Mouse (Mus musculus): ENCODE measurements around the gene Ppp2r3a. TPM values are rescaled to one million over a fixed set of nuclear protein-coding genes. Genes with fewer than 3 reads are reported as not detected.

Gene Ppp2r3a
- polyA plus RNA-seq, 1 experiment from 2014 or later = 15.9 TPM

- Histone ChIP-seq H3K27ac (no peak overlapping the region), H3K36me3 (ENCODE audit: poor library complexity, severe bottlenecking) (peaks cover 9% of the 10 kb centered on the region), H3K4me3 (no peak overlapping the region), H3K9me3 (replicated peaks) (no peaks in the 10 kb centered on the region), H3K4me2 (no peak overlapping the region), H3K27me3 (no peaks in the 10 kb centered on the region), H3K4me1 (no peaks in the 10 kb centered on the region), H3K9ac (no peak overlapping the region)
- 92% methylated on average over 8 of the region's 8 CpGs for WGBS
- ATAC-seq = no peak
Measured at GRCm38 (mm10) chr9:101114182-101114884, 137.3 kb downstream of the Ppp2r3a start.

DNA sequence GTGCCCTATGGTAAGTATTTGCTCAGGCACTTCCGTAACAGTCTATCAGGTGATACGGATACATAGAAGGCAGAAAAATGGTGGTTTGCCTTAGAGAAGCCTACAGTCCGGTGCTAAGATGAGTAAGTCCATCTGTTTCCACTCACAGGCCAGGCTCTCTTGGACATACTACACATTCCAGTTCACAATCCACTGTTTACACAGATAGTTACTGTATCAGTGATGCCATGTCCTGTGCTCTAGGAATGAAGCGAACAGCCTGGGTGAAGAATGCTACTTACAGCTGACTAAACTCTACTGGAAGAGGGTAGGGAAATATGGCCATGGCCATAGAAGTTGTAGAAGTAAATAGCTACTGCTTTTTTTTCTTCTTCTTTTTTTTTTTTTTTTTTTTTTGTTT is 138.3 kb downstream of the Ppp2r3a start:
- Histone ChIP-seq H3K27me3 (no peaks in the 10 kb centered on the region), H3K4me3 (no peak overlapping the region), H3K4me2 (no peak overlapping the region), H3K36me3 (ENCODE audit: poor library complexity, severe bottlenecking) (peaks cover 9% of the 10 kb centered on the region), H3K27ac (no peak overlapping the region), H3K4me1 (no peaks in the 10 kb centered on the region), H3K9me3 (replicated peaks) (no peaks in the 10 kb centered on the region), H3K9ac (no peak overlapping the region)
- 93% methylated on average over 4 of the region's 4 CpGs for WGBS
- no peak for ATAC-seq

GRCm38 (mm10) chr9:101110013-101110412 is 141.6 kb downstream of the Ppp2r3a start:
- no peaks in the 10 kb centered on the region for H3K9me3 ChIP-seq (replicated peaks)
- H3K27ac ChIP-seq = no peak overlapping the region
- H3K4me1 ChIP-seq = no peaks in the 10 kb centered on the region
- no peak for ATAC-seq
- peaks cover 22% of the 10 kb centered on the region for H3K36me3 ChIP-seq (ENCODE audit: poor library complexity, severe bottlenecking)
- H3K27me3 ChIP-seq = no peaks in the 10 kb centered on the region
- H3K4me2 ChIP-seq = no peak overlapping the region
- no peak overlapping the region for H3K4me3 ChIP-seq
- no peak overlapping the region for H3K9ac ChIP-seq
- 57% methylated on average over 3 of the region's 3 CpGs for WGBS

- H3K27ac ChIP-seq = no peak overlapping the region
- no peaks in the 10 kb centered on the region for H3K4me1 ChIP-seq
- H3K36me3 ChIP-seq (ENCODE audit: poor library complexity, severe bottlenecking) = peaks cover 25% of the 10 kb centered on the region
- no peaks in the 10 kb centered on the region for H3K9me3 ChIP-seq (replicated peaks)
- no peak overlapping the region for H3K9ac ChIP-seq
- ATAC-seq = no peak
- WGBS = 78% methylated on average over 3 of the region's 3 CpGs
- no peak overlapping the region for H3K4me2 ChIP-seq
- H3K4me3 ChIP-seq = no peak overlapping the region
- no peaks in the 10 kb centered on the region for H3K27me3 ChIP-seq
Measured at GRCm38 (mm10) chr9:101107386-101107785, 144.2 kb downstream of the Ppp2r3a start.

DNA sequence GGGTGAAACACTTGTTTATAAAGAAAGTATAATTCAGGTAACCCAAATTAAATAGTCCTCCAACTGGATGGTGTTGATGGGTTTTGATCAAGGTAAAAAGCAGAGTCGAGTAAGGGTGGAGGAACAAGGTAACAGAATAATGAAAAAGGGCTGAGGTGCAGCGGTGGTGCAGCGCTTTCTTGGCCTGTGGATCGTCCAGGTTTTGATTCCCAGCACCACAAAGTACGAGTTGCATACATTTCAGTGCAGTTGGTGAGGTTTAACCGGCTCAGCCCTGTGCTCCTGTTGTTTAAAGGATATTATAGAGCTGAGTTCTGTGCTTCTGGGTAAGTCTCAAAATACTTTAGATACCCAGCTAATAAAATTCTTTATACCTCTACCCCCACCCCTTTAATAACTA is 145.9 kb downstream of the Ppp2r3a start:
- no peak for ATAC-seq
- Histone ChIP-seq H3K4me1 (no peaks in the 10 kb centered on the region), H3K9ac (no peak overlapping the region), H3K36me3 (ENCODE audit: poor library complexity, severe bottlenecking) (peaks cover 36% of the 10 kb centered on the region), H3K4me3 (no peak overlapping the region), H3K4me2 (no peak overlapping the region), H3K27ac (no peak overlapping the region), H3K27me3 (no peaks in the 10 kb centered on the region), H3K9me3 (replicated peaks) (no peaks in the 10 kb centered on the region)
- WGBS = 95% methylated on average over 6 of the region's 6 CpGs

DNA sequence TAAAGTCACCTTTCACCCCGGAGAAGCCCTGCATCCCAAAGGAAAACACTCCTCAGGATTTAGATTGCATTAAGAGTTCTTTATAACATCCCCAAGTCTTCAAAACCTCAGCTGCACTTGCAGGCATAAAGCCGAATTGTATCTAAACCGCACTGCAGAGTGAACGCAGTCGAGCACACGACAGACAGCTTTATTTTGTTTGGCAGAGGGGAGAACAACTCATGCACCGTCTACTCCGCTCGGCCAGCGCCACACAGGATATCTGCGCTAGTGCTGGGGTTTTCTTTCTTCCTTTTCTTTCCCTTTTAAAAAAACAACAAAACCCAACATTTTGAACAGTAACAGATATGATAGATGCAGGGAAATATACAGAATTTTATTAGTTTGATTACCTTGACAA is 146.7 kb downstream of the Ppp2r3a start:
- H3K27me3 ChIP-seq = no peaks in the 10 kb centered on the region
- no peak overlapping the region for H3K27ac ChIP-seq
- 88% methylated on average over 11 of the region's 11 CpGs for WGBS
- H3K9me3 ChIP-seq (replicated peaks) = no peaks in the 10 kb centered on the region
- H3K4me3 ChIP-seq = no peak overlapping the region
- no peaks in the 10 kb centered on the region for H3K4me1 ChIP-seq
- peaks cover 40% of the 10 kb centered on the region for H3K36me3 ChIP-seq (ENCODE audit: poor library complexity, severe bottlenecking)
- H3K4me2 ChIP-seq = no peak overlapping the region
- ATAC-seq = no peak
- no peak overlapping the region for H3K9ac ChIP-seq

GRCm38 (mm10) chr9:101102288-101102687 is 149.3 kb downstream of the Ppp2r3a start:
- 93% methylated on average over 3 of the region's 3 CpGs for WGBS
- Histone ChIP-seq H3K4me2 (no peak overlapping the region), H3K27me3 (no peaks in the 10 kb centered on the region), H3K4me1 (no peaks in the 10 kb centered on the region), H3K9ac (no peak overlapping the region), H3K9me3 (replicated peaks) (peaks cover 4% of the 10 kb centered on the region; the same call in 1 of the 2 replicates), H3K27ac (no peak overlapping the region), H3K4me3 (no peak overlapping the region), H3K36me3 (ENCODE audit: poor library complexity, severe bottlenecking) (peaks cover 40% of the 10 kb centered on the region)
- ATAC-seq = no peak

GRCm38 (mm10) chr9:101101547-101101946 is 150.0 kb downstream of the Ppp2r3a start:
- Histone ChIP-seq H3K4me1 (no peaks in the 10 kb centered on the region), H3K4me2 (no peak overlapping the region), H3K4me3 (no peak overlapping the region), H3K36me3 (ENCODE audit: poor library complexity, severe bottlenecking) (peaks cover 39% of the 10 kb centered on the region), H3K27me3 (no peaks in the 10 kb centered on the region), H3K9ac (no peak overlapping the region), H3K9me3 (replicated peaks) (peaks cover 4% of the 10 kb centered on the region; the same call in 1 of the 2 replicates), H3K27ac (no peak overlapping the region)
- no peak for ATAC-seq
- 94% methylated on average over 8 of the region's 8 CpGs for WGBS

GRCm38 (mm10) chr9:101100163-101100562 is 151.4 kb downstream of the Ppp2r3a start:
- no peak overlapping the region for H3K27ac ChIP-seq
- H3K9ac ChIP-seq = no peak overlapping the region
- WGBS = 95% methylated on average over 3 of the region's 3 CpGs
- H3K9me3 ChIP-seq (replicated peaks) = peaks cover 4% of the 10 kb centered on the region; the same call in 1 of the 2 replicates
- H3K36me3 ChIP-seq (ENCODE audit: poor library complexity, severe bottlenecking) = peaks cover 31% of the 10 kb centered on the region
- no peaks in the 10 kb centered on the region for H3K27me3 ChIP-seq
- H3K4me1 ChIP-seq = no peaks in the 10 kb centered on the region
- no peak for ATAC-seq
- H3K4me2 ChIP-seq = no peak overlapping the region
- H3K4me3 ChIP-seq = no peak overlapping the region

GRCm38 (mm10) chr9:101099445-101099844 is 152.2 kb downstream of the Ppp2r3a start:
- Histone ChIP-seq H3K9ac (no peak overlapping the region), H3K36me3 (ENCODE audit: poor library complexity, severe bottlenecking) (peaks cover 26% of the 10 kb centered on the region), H3K4me1 (no peaks in the 10 kb centered on the region), H3K4me2 (no peak overlapping the region), H3K27me3 (no peaks in the 10 kb centered on the region), H3K27ac (no peak overlapping the region), H3K4me3 (no peak overlapping the region), H3K9me3 (replicated peaks) (peaks cover 4% of the 10 kb centered on the region; the same call in 1 of the 2 replicates)
- ATAC-seq = no peak
- 88% methylated on average over 6 of the region's 6 CpGs for WGBS

- WGBS = 74% methylated on average over 1 of the region's 1 CpGs
- H3K27me3 ChIP-seq = no peaks in the 10 kb centered on the region
- no peak for ATAC-seq
- peaks cover 6% of the 10 kb centered on the region for H3K9me3 ChIP-seq (replicated peaks)
- no peak overlapping the region for H3K9ac ChIP-seq
- H3K27ac ChIP-seq = no peak overlapping the region
- no peaks in the 10 kb centered on the region for H3K4me1 ChIP-seq
- peaks cover 26% of the 10 kb centered on the region for H3K36me3 ChIP-seq (ENCODE audit: poor library complexity, severe bottlenecking)
- H3K4me3 ChIP-seq = no peak overlapping the region
- H3K4me2 ChIP-seq = no peak overlapping the region
Measured at GRCm38 (mm10) chr9:101097542-101097941, 154.1 kb downstream of the Ppp2r3a start.

DNA sequence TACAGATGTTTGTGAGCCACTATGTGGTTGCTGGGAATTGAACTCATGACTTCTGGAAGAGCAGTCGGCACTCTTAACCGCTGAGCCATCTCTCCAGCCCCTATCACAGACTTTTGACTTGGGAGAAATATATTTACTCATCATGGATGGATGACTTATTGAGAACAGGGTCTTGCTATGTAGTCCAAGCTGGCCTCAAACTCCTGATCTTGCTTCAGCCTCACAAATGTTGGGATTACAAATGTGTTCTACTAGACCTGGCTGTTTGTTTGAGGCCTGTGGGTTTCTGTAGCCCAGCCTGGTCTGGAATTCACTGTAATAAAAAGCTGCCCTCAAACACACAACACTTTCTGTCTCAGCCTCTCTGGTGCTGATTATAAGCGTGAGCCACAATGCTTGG is 155.1 kb downstream of the Ppp2r3a start:
- H3K4me3 ChIP-seq = no peak overlapping the region
- ATAC-seq = no peak
- peaks cover 10% of the 10 kb centered on the region for H3K9me3 ChIP-seq (replicated peaks)
- H3K36me3 ChIP-seq (ENCODE audit: poor library complexity, severe bottlenecking) = peaks cover 19% of the 10 kb centered on the region
- no peaks in the 10 kb centered on the region for H3K27me3 ChIP-seq
- no peak overlapping the region for H3K9ac ChIP-seq
- no peaks in the 10 kb centered on the region for H3K4me1 ChIP-seq
- WGBS = 97% methylated on average over 3 of the region's 3 CpGs
- no peak overlapping the region for H3K27ac ChIP-seq
- H3K4me2 ChIP-seq = no peak overlapping the region

DNA sequence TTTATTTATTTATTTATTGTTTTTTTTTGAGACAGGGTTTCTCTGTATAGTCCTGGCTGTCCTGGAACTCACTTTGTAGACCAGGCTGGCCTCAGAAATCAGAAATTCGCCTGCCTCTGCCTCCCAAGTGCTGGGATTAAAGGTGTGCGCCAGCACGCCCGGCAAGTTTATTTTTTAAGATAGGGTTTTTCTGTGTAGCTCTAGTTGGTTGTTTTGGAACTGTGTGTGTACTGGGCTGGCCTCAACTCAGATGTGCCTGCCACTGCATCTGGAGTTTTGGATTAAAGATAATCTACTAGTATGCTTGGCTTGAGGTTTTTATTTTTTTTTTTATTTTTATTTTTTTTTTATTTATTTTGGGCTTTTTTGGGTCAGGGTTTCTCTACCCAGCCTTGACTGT is 156.2 kb downstream of the Ppp2r3a start:
- H3K4me2 ChIP-seq = no peak overlapping the region
- no peak overlapping the region for H3K4me3 ChIP-seq
- H3K4me1 ChIP-seq = no peaks in the 10 kb centered on the region
- H3K9ac ChIP-seq = no peak overlapping the region
- H3K9me3 ChIP-seq (replicated peaks) = peaks cover 10% of the 10 kb centered on the region
- H3K36me3 ChIP-seq (ENCODE audit: poor library complexity, severe bottlenecking) = peaks cover 8% of the 10 kb centered on the region; the same call in 1 of the 2 replicates
- no peak for ATAC-seq
- whole genome bisulfite sequencing = 97% methylated on average over 4 of the region's 4 CpGs
- H3K27ac ChIP-seq = no peak overlapping the region
- no peaks in the 10 kb centered on the region for H3K27me3 ChIP-seq

Data from forebrain, embryonic 13.5 days (tissue).